Mouse (Mus musculus): Measurements from ENCODE around the gene Etnk1. TPM values are rescaled to one million over a fixed set of nuclear protein-coding genes. Genes with fewer than 3 reads are reported as not detected.
"Not testable (repeated sequence)": the region's sequence is repeated elsewhere in the genome, so short reads cannot be mapped to it uniquely, and the experiment has no call there.

The Etnk1 gene
- polyA plus RNA-seq, 1 experiment from 2014 or later: 50.9 TPM

DNA sequence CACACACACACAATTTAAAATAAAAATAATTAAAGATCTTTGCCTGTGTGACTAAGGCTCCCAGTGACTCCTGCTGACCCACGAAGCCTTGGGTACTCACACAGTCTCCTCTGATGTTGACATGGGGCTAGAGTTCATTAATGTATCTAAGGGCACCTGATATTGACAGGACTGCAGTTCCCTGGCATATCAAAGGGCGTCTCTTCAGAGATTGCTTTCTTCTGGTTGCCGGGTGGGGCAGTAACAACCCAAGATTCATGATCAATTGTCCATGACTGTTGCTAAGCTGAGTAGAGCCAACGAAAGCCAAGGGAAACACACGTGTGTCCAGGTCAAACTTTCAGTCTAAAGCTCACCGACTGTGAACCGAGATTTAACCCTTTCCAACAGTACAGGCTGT, 22.0 kb upstream of the Etnk1 start:
- Histone ChIP-seq H3K4me3 (ENCODE audit: low read depth, low read length) (no peak overlapping the region), H3K36me3 (ENCODE audit: control insufficient read depth, insufficient read depth, low read length) (no peaks in the 10 kb centered on the region), H3K9ac (ENCODE audit: low read depth, low read length) (no peak overlapping the region), H3K27me3 (ENCODE audit: control insufficient read depth, insufficient read depth, low read depth, low read length) (no peaks in the 10 kb centered on the region), H3K4me1 (ENCODE audit: control insufficient read depth, insufficient read depth, low read length) (no peaks in the 10 kb centered on the region; the same call in 1 of the 2 replicates), H3K9me3 (replicated peaks; ENCODE audit: control insufficient read depth, low read length, poor library complexity, severe bottlenecking) (no peaks in the 10 kb centered on the region), H3K4me2 (ENCODE audit: low read length) (no peak overlapping the region), H3K27ac (ENCODE audit: low read length) (no peak overlapping the region)
- 55% methylated on average over 7 of the region's 7 CpGs for WGBS
- no peak for ATAC-seq

GRCm38 (mm10) chr6:143146756-143147155, 20.3 kb upstream of the Etnk1 start:
- no peaks in the 10 kb centered on the region for H3K9me3 ChIP-seq (replicated peaks; ENCODE audit: control insufficient read depth, low read length, poor library complexity, severe bottlenecking)
- H3K9ac ChIP-seq (ENCODE audit: low read depth, low read length): no peak overlapping the region
- 63% methylated on average over 8 of the region's 8 CpGs for WGBS
- ATAC-seq: no peak
- H3K4me3 ChIP-seq (ENCODE audit: low read depth, low read length): no peak overlapping the region
- H3K4me2 ChIP-seq (ENCODE audit: low read length): no peak overlapping the region
- H3K27me3 ChIP-seq (ENCODE audit: control insufficient read depth, insufficient read depth, low read depth, low read length): no peaks in the 10 kb centered on the region
- no peaks in the 10 kb centered on the region for H3K36me3 ChIP-seq (ENCODE audit: control insufficient read depth, insufficient read depth, low read length)
- no peaks in the 10 kb centered on the region; the same call in 1 of the 2 replicates for H3K4me1 ChIP-seq (ENCODE audit: control insufficient read depth, insufficient read depth, low read length)
- H3K27ac ChIP-seq (ENCODE audit: low read length): no peak overlapping the region

DNA sequence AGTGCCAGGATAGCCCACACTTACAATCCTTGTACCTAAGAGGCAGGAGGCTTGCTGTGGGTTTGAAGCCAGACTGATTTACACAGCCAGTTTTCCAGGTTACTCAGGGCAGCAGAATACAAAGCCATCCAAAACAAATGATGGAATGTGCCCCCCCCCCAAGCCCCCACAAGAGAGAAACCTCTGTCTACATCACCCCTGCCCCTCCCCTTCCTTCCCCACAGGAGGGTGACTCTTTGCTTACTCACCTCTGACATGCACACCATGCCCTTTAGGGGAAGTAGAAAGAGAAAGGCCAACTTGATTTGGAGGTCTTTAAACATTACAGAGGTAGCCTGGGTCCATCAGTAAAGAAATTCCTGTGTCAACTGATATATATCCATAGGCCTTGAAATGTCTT, 18.2 kb upstream of the Etnk1 start:
- H3K9me3 ChIP-seq (replicated peaks; ENCODE audit: control insufficient read depth, low read length, poor library complexity, severe bottlenecking): no peaks in the 10 kb centered on the region
- H3K4me1 ChIP-seq (ENCODE audit: control insufficient read depth, insufficient read depth, low read length): no peaks in the 10 kb centered on the region; the same call in 1 of the 2 replicates
- no peak overlapping the region for H3K27ac ChIP-seq (ENCODE audit: low read length)
- no peak overlapping the region for H3K9ac ChIP-seq (ENCODE audit: low read depth, low read length)
- H3K4me2 ChIP-seq (ENCODE audit: low read length): no peak overlapping the region
- no peak overlapping the region for H3K4me3 ChIP-seq (ENCODE audit: low read depth, low read length)
- no peaks in the 10 kb centered on the region for H3K27me3 ChIP-seq (ENCODE audit: control insufficient read depth, insufficient read depth, low read depth, low read length)
- no peak for ATAC-seq
- no peaks in the 10 kb centered on the region for H3K36me3 ChIP-seq (ENCODE audit: control insufficient read depth, insufficient read depth, low read length)

- H3K4me1 ChIP-seq (ENCODE audit: control insufficient read depth, insufficient read depth, low read length): no peaks in the 10 kb centered on the region
- no peak overlapping the region for H3K4me2 ChIP-seq (ENCODE audit: low read length)
- no peak overlapping the region for H3K4me3 ChIP-seq (ENCODE audit: low read depth, low read length)
- no peak overlapping the region for H3K27ac ChIP-seq (ENCODE audit: low read length)
- H3K9ac ChIP-seq (ENCODE audit: low read depth, low read length): no peak overlapping the region
- H3K27me3 ChIP-seq (ENCODE audit: control insufficient read depth, insufficient read depth, low read depth, low read length): no peaks in the 10 kb centered on the region
- H3K9me3 ChIP-seq (replicated peaks; ENCODE audit: control insufficient read depth, low read length, poor library complexity, severe bottlenecking): no peaks in the 10 kb centered on the region
- H3K36me3 ChIP-seq (ENCODE audit: control insufficient read depth, insufficient read depth, low read length): no peaks in the 10 kb centered on the region
- 67% methylated on average over 5 of the region's 5 CpGs for WGBS
- no peak for ATAC-seq
Measured at GRCm38 (mm10) chr6:143149766-143150291, 17.2 kb upstream of the Etnk1 start.

DNA sequence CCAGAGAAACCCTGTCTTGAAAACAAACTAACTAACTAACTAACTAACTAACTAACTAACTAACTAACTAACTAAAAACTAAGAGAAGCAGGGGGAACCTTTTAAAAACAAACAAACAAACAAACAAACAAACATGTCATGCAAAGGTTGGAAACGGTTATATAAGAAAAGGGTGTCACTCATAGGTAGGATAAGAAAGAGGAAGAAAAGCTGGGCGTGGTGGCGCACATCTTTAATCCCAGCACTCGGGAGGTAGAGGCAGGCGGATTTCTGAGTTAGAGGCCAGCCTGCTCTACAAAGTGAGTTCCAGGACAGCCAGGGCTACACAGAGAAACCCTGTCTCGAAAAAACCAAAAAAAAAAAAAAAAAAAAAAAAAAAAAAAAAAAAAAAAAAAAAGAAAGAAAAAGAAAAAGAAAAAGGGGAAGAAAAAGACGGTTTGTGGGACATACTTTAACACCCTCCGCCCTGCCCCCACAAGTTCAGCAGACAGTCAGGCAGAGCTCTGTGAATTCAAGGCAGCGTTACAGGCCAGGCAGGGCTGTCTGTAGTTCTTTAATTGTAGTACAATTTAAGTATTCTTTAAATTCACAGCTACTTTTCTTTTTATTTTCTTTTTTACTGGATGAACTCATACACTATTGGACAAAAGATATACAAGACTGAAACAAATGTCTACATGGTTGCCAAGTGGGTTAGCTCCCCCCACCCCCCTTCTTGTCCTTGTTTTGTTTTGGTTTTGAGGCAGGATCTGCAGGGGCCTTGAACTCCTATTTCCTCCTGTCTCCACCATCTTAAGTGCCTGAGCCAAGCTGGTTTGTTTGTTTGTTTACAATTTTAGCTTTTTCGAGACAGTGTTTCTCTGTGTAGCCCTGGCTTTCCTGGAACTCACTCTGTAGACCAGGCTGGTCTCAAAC, 15.7 kb upstream of the Etnk1 start:
- not testable (repeated sequence) for H3K27me3 ChIP-seq (ENCODE audit: control insufficient read depth, insufficient read depth, low read depth, low read length); H3K4me3 ChIP-seq (ENCODE audit: low read depth, low read length); ATAC-seq; H3K36me3 ChIP-seq (ENCODE audit: control insufficient read depth, insufficient read depth, low read length); H3K27ac ChIP-seq (ENCODE audit: low read length); H3K9me3 ChIP-seq (replicated peaks; ENCODE audit: control insufficient read depth, low read length, poor library complexity, severe bottlenecking); H3K9ac ChIP-seq (ENCODE audit: low read depth, low read length); H3K4me1 ChIP-seq (ENCODE audit: control insufficient read depth, insufficient read depth, low read length); H3K4me2 ChIP-seq (ENCODE audit: low read length)
- WGBS: 83% methylated on average over 10 of the region's 10 CpGs

DNA sequence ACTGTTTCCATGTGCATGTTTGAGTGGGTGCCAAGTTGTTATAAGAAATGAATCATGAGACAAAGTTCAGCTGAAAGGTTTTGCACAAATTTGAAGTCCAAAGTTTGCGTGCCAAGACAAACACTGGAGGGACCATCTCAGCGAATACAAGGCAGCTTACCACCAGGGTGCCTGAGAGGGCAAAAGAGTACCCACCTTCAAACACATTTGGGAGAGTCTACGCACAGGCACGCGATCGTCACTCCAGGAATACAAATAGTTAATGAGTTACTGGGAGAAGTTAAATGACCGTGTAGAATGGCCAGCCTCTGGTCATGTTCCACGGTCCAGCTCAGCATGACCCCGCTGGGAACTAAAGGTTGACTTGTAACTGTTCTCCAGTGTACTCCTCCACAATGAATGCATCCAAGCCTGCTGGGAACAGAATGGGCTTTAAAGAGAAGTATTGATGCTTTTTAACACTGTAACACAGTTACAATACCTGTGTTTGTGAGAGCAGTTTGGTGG, 14.6 kb upstream of the Etnk1 start:
- H3K27me3 ChIP-seq (ENCODE audit: control insufficient read depth, insufficient read depth, low read depth, low read length): no peaks in the 10 kb centered on the region
- WGBS: 39% methylated on average over 9 of the region's 9 CpGs
- no peaks in the 10 kb centered on the region for H3K36me3 ChIP-seq (ENCODE audit: control insufficient read depth, insufficient read depth, low read length)
- H3K4me1 ChIP-seq (ENCODE audit: control insufficient read depth, insufficient read depth, low read length): no peaks in the 10 kb centered on the region
- no peak overlapping the region for H3K4me2 ChIP-seq (ENCODE audit: low read length)
- H3K9ac ChIP-seq (ENCODE audit: low read depth, low read length): no peak overlapping the region
- no peak overlapping the region for H3K4me3 ChIP-seq (ENCODE audit: low read depth, low read length)
- ATAC-seq: no peak
- no peak overlapping the region for H3K27ac ChIP-seq (ENCODE audit: low read length)
- H3K9me3 ChIP-seq (replicated peaks; ENCODE audit: control insufficient read depth, low read length, poor library complexity, severe bottlenecking): no peaks in the 10 kb centered on the region

DNA sequence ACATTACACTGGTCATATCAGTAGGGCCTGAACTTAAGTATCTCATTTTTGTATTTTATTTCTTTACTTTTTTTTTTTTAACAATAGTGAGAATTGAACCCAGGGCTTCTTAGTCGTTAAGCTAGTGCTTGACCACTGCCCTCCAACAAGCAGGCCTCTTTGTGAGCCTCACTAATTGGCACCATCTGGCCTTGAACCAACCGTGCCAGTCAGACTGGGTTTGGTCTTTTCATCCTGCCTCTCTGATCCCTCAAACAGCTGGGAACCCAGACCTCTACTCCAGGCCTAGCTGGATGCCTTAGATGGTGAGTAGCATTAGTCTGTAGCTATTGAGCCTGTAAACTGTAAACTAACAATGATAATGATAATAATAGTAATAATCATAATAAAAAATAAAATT, 13.9 kb upstream of the Etnk1 start:
- no peaks in the 10 kb centered on the region for H3K36me3 ChIP-seq (ENCODE audit: control insufficient read depth, insufficient read depth, low read length)
- no peaks in the 10 kb centered on the region for H3K27me3 ChIP-seq (ENCODE audit: control insufficient read depth, insufficient read depth, low read depth, low read length)
- H3K4me3 ChIP-seq (ENCODE audit: low read depth, low read length): no peak overlapping the region
- WGBS: 27% methylated on average over 2 of the region's 2 CpGs
- H3K9me3 ChIP-seq (replicated peaks; ENCODE audit: control insufficient read depth, low read length, poor library complexity, severe bottlenecking): no peaks in the 10 kb centered on the region
- no peak overlapping the region for H3K4me2 ChIP-seq (ENCODE audit: low read length)
- H3K4me1 ChIP-seq (ENCODE audit: control insufficient read depth, insufficient read depth, low read length): no peaks in the 10 kb centered on the region
- H3K27ac ChIP-seq (ENCODE audit: low read length): no peak overlapping the region
- ATAC-seq: no peak
- no peak overlapping the region for H3K9ac ChIP-seq (ENCODE audit: low read depth, low read length)

- 77% methylated on average over 10 of the region's 10 CpGs for WGBS
Measured at GRCm38 (mm10) chr6:143153751-143154494, 13.1 kb upstream of the Etnk1 start.

DNA sequence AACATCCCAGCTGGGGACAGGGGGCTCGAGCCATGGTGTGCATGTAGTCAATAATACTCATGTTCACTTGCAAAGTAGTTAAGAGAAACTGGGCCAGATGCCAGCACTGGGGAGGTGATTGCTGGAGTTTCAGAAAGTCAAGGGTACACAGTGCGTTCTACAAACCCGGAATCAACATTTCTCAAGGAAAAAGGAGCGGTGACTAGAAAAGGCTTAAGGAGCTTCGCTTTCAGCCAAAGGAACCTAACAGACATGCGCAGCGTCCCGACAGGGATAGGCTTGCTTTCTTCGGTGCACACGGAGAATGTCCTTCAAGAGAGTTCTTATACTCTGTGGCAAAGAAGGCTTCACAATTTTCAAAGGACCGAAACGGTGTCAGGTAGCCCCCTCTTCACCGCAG, 12.1 kb upstream of the Etnk1 start:
- Histone ChIP-seq H3K4me2 (ENCODE audit: low read length) (no peak overlapping the region), H3K27ac (ENCODE audit: low read length) (no peak overlapping the region), H3K36me3 (ENCODE audit: control insufficient read depth, insufficient read depth, low read length) (no peaks in the 10 kb centered on the region), H3K4me3 (ENCODE audit: low read depth, low read length) (no peak overlapping the region), H3K4me1 (ENCODE audit: control insufficient read depth, insufficient read depth, low read length) (no peaks in the 10 kb centered on the region), H3K9me3 (replicated peaks; ENCODE audit: control insufficient read depth, low read length, poor library complexity, severe bottlenecking) (no peaks in the 10 kb centered on the region), H3K27me3 (ENCODE audit: control insufficient read depth, insufficient read depth, low read depth, low read length) (no peaks in the 10 kb centered on the region), H3K9ac (ENCODE audit: low read depth, low read length) (no peak overlapping the region)
- ATAC-seq: no peak
- 84% methylated on average over 13 of the region's 13 CpGs for WGBS

More at GRCm38 (mm10) chr6:143153751-143154494, 13.1 kb upstream of the Etnk1 start:
- Histone ChIP-seq H3K9ac (ENCODE audit: low read depth, low read length) (no peak overlapping the region), H3K4me2 (ENCODE audit: low read length) (no peak overlapping the region), H3K36me3 (ENCODE audit: control insufficient read depth, insufficient read depth, low read length) (no peaks in the 10 kb centered on the region), H3K27ac (ENCODE audit: low read length) (no peak overlapping the region), H3K27me3 (ENCODE audit: control insufficient read depth, insufficient read depth, low read depth, low read length) (no peaks in the 10 kb centered on the region), H3K4me3 (ENCODE audit: low read depth, low read length) (no peak overlapping the region), H3K4me1 (ENCODE audit: control insufficient read depth, insufficient read depth, low read length) (no peaks in the 10 kb centered on the region), H3K9me3 (replicated peaks; ENCODE audit: control insufficient read depth, low read length, poor library complexity, severe bottlenecking) (no peaks in the 10 kb centered on the region)
- ATAC-seq: no peak

Measured in midbrain, embryonic 16.5 days (tissue).